Mouse (Mus musculus): ENCODE measurements around the gene Cbr1.
"Not testable (repeated sequence)": the region's sequence is repeated elsewhere in the genome, so short reads cannot be mapped to it uniquely, and the experiment has no call there.

Cbr1 gene

GRCm38 (mm10) chr16:93597551-93597950 is 8.1 kb upstream of the Cbr1 start:
- DNase-seq (ENCODE audit: low spot score): no peak

DNA sequence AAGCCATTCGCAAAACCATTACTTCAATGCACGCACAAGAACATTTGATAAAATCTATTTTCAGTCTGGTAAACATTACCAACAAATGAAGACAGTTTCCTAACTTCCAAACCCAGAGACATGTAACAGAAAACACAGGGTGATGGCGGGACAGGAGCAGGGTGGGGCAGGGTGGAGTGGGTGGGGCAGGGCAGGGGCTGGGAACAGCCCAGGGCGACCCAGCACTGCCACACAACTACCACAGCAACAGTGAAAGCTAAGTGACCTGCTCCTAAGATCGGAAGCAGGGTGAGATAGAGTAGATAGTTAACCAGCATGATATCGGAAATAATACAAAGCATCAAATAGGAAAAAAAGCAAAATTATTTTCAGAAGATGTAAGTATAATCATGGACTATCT is 6.2 kb upstream of the Cbr1 start:
- no peak for DNase-seq (ENCODE audit: low spot score)

- DNase-seq (ENCODE audit: low spot score): peak; percentile 83
Measured at GRCm38 (mm10) chr16:93603439-93604212, 2.0 kb upstream of the Cbr1 start, which contains the start of gene Setd4. TSS of gene Setd4 (minus strand) at chr16:93604063.

DNA sequence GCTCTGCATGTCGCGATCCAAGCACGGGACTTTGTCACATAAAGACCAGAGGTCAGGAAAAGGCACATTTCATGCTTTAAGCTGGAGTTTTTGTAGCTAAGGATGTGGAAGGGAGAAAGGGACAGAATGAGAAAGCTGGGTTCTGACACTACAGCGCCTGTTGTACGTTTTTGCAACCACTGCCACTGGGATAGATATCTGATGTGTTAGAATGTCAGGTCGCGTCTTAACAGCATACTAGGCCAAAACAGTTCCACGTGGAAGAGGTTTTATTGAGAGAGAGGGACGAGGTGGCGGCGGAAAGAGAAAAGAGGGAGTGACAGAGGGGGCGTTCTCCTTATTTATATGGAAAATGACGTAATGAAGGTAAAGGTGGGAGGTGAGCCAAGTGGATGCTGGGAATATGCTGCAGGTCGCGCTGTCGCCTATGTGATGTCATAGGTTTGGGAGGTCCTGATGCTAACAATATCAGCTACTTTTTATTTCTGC is 1.1 kb upstream of the Cbr1 start:
- no peak for DNase-seq (ENCODE audit: low spot score)

DNA sequence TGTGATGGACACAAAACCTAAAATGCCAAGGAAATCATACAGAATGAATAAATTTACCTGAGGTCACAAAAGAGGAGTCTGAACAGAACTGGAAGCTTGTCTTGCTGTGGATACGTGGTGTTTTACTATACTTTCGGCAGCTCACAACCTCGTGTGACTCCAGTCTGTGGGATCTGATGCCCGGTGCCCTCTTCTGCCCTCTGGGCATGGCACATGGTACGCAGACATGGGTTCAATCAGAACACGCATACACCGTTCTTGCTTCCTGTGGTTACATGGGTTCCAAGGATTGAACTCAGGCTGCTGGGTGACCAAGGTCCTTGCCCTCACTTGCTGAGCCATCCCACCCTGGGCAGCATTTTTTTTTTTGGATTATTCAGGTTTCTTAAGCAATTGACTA is 493 bp downstream of the Cbr1 start:
- DNase-seq (ENCODE audit: low spot score): no peak

DNA sequence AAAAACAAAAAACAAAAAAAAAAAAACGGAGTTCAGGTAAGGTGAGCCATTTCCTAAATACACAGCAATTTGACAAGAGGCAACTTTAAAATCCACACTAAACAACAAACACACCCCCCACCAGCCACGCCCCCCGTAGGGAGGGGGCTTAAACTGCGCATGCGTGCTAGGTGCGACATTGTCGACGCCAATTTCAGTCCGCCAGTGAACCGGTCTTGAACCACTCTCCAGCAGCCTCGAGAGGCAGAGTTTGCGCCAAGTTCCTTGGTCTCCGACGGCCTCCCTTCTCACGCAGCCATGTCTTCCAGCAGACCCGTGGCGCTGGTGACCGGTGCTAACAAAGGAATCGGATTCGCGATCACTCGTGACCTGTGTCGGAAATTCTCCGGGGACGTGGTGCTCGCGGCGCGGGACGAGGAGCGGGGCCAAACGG is 2.0 kb downstream of the Cbr1 start:
- peak; percentile 58 for DNase-seq (ENCODE audit: low spot score)

DNA sequence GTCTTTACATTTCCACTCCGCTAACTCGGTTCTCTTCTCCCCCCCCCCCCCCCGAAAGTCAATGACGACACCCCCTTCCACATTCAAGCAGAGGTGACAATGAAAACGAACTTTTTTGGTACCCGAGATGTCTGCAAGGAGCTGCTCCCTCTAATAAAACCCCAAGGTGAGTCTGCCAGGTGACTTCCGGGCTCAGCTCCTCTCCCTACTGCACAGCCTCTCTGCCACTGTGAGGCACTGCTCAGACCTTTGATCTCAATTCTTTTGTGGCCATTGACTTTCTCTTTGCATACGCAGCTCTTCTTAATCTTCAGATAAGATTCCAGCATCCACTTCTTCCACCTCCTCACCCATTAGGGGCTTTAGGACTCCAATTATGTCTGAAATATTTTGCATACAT is 3.1 kb downstream of the Cbr1 start:
- DNase-seq (ENCODE audit: low spot score): no peak

- DNase-seq (ENCODE audit: low spot score): no peak
Measured at GRCm38 (mm10) chr16:93609796-93610195, 4.1 kb downstream of the Cbr1 start.

- DNase-seq (ENCODE audit: low spot score): no peak
Measured at GRCm38 (mm10) chr16:93610961-93611360, 5.3 kb downstream of the Cbr1 start.

- no peak for DNase-seq (ENCODE audit: low spot score)
Measured at GRCm38 (mm10) chr16:93615118-93615870, 9.6 kb downstream of the Cbr1 start.

DNA sequence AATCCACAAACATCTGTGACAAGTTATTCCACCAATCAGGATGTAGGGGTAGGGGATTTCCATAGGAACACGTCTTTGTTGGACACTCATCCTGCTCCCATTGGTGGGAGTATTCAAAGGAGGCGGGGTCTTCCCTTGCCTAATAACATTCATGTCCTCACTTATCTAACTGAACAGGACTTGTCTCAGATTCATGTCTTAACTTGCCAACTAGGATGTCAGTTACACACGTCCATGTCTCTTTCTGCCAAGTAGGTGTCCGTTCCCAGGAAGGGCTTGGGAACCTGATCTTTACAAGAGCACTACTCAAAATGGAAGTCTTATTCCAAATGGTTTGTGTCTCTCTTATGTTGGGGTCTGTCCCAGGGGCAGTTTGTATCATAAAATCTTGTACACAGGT is 18.1 kb downstream of the Cbr1 start:
- DNase-seq (ENCODE audit: low spot score): not testable (repeated sequence)

DNA sequence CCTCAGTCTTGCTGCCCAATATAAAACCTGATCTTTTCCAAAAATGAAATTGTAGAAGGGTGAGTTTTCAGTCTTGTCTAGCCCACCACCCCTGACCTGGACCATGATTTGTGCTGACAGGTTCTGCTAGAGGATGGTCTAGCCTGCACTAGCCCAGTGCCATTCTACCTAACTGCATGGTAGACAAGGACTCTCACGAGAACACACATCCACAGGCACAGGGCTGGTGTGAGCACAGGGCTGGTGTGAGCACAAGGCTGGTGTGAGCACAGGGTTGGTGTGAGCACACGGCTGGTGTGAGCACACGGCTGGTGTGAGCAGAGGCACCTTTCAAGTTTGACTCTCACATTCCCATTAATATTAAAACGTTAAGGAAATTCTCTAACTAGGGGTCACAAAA is 19.0 kb downstream of the Cbr1 start:
- DNase-seq (ENCODE audit: low spot score): no peak

DNA sequence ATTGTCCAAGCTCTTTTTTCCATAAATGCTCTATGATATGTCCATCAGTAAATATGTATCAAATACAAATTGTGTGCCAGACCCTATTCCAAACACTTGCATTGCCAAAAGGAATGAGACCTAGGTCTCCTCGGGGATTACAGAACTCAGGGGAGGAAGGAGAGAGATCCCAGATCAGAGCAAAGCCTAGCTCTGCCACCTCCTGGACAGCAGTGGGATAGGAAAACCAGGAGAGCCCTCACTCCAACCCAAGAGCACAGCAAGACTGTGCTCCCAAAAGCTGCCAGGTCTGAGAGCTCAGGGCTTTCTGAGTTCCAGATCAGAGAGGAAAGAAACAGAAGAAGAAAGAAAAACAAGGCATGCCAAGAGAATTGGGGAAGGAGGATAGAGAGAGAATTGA is 21.1 kb downstream of the Cbr1 start:
- DNase-seq (ENCODE audit: low spot score): no peak

- DNase-seq (ENCODE audit: low spot score): no peak
Measured at GRCm38 (mm10) chr16:93627761-93628400, 22.2 kb downstream of the Cbr1 start, which contains the start of gene Gm5678. TSS of gene Gm5678 (plus strand) at chr16:93628097.

- no peak for DNase-seq (ENCODE audit: low spot score)
Measured at GRCm38 (mm10) chr16:93644006-93644405, 38.4 kb downstream of the Cbr1 start.

- no peak for DNase-seq (ENCODE audit: low spot score)
Measured at GRCm38 (mm10) chr16:93648441-93649183, 43.0 kb downstream of the Cbr1 start.
